Mouse (Mus musculus) gastrocnemius, postnatal 14 days (tissue): ENCODE results near the gene Clcn1. TPM values are rescaled to one million over a fixed set of nuclear protein-coding genes. Genes with fewer than 3 reads are reported as not detected.

Source experiments
- DNase-seq: peaks from one replicate; pipeline ENCODE4 v3.0.0; 2021; ENCODE audit warnings: mixed read lengths
- intact Hi-C: fragments of 180-260 bp; cut with DNase I; formaldehyde crosslinking; loops from one replicate; pipeline ENCODE4 v1.15.1; 2025; ENCODE audit warnings: low total_unique reads
- long read RNA-seq, 2 experiments: library from polyadenylated mRNA; stranded (forward); transcript quantifications; one replicate each; pipeline ENCODE4 v2.0.0; 2021
- total RNA-seq, 2 experiments: library from RNA; stranded (reverse); gene quantifications; 2 replicates each; pipeline ENCODE4 v1.2.3; 2021

The Clcn1 gene
- 10 to 100 TPM; 91.9 to 94.4 TPM for total RNA-seq
- long read RNA-seq, experiment 1, transcript Clcn1-201 (23 exons, 3,545 nt), result major isoform, 11 of 20 reads
- long read RNA-seq, experiment 1, partial matches to known transcripts, result 4 of 20 reads
- long read RNA-seq, experiment 1, other reads (novel, unspliced or antisense), result 2 of 20 reads
- long read RNA-seq, experiment 2, transcript Clcn1-201 (23 exons, 3,545 nt), result major isoform, 21 of 36 reads
- long read RNA-seq, experiment 2, partial matches to known transcripts, result 4 of 36 reads
- long read RNA-seq, experiment 2, other reads (novel, unspliced or antisense), result 5 of 36 reads

GRCm38 (mm10) chr6:42286448-42286847 is at the start of gene Clcn1:
Gene Clcn1 (plus strand): TSS chr6:42286685.
- DNase-seq, result peak; percentile 65
- intact Hi-C loops, result no loop called here

GRCm38 (mm10) chr6:42237276-42237805 is 49.1 kb upstream of the Clcn1 start:
- DNase-seq, result no peak

GRCm38 (mm10) chr6:42241311-42242045 is 45.0 kb upstream of the Clcn1 start:
- intact Hi-C loops, result no loop called here
- no peak for DNase-seq

More at GRCm38 (mm10) chr6:42237276-42237805, 49.1 kb upstream of the Clcn1 start:
- intact Hi-C loops, result no loop called here

GRCm38 (mm10) chr6:42245711-42246353 is 40.7 kb upstream of the Clcn1 start, which contains the start of gene Gstk1:
Gene Gstk1 (plus strand): TSS chr6:42245935.
- DNase-seq, result peak; percentile 75
- intact Hi-C loops, result no loop called here

- no peak for DNase-seq
- intact Hi-C loops, result no loop called here
These were observed 39.3 kb upstream of the Clcn1 start for GRCm38 (mm10) chr6:42247173-42247572.

- no peak for DNase-seq
- intact Hi-C loops, result no loop called here
These were observed 38.5 kb upstream of the Clcn1 start for GRCm38 (mm10) chr6:42247981-42248380.

GRCm38 (mm10) chr6:42251791-42252190 is 34.7 kb upstream of the Clcn1 start:
- DNase-seq, result no peak
- intact Hi-C loops, result no loop called here

GRCm38 (mm10) chr6:42253103-42253502 is 33.4 kb upstream of the Clcn1 start:
- DNase-seq, result no peak

GRCm38 (mm10) chr6:42257303-42257863 is 29.1 kb upstream of the Clcn1 start:
- intact Hi-C loops, result no loop called here
- DNase-seq, result peak; percentile 38

More at GRCm38 (mm10) chr6:42253103-42253502, 33.4 kb upstream of the Clcn1 start:
- intact Hi-C loops, result no loop called here

GRCm38 (mm10) chr6:42260430-42260829 is 26.1 kb upstream of the Clcn1 start:
- intact Hi-C loops, result loop anchor here (5.0 kb wide), 1 partner anchor 33 kb away; no protein-coding TSS in a partner anchor
- no peak for DNase-seq

GRCm38 (mm10) chr6:42261524-42262170 is 24.8 kb upstream of the Clcn1 start, which contains the start of gene Tmem139:
Gene Tmem139 (plus strand): TSS chr6:42261970.
- intact Hi-C loops, result loop anchor here (5.0 kb wide), 1 partner anchor 34 kb away; no protein-coding TSS in a partner anchor
- DNase-seq, result no peak

- DNase-seq, result peak; percentile 98
- intact Hi-C loops, result loop anchor here (5.0 kb wide), 1 partner anchor 37 kb away; no protein-coding TSS in a partner anchor
These were observed 21.7 kb upstream of the Clcn1 start, which contains the start of gene Casp2 for GRCm38 (mm10) chr6:42264626-42265312. Gene Casp2 (plus strand): TSS chr6:42264985.

GRCm38 (mm10) chr6:42265391-42266330 is 20.8 kb upstream of the Clcn1 start:
- DNase-seq, result no peak
- intact Hi-C loops, result no loop called here

GRCm38 (mm10) chr6:42270817-42271216 is 15.7 kb upstream of the Clcn1 start:
- intact Hi-C loops, result no loop called here
- DNase-seq, result no peak

GRCm38 (mm10) chr6:42276151-42276550 is 10.3 kb upstream of the Clcn1 start:
- intact Hi-C loops, result no loop called here
- DNase-seq, result no peak

- peak; percentile 21 for DNase-seq
These were observed 3.5 kb upstream of the Clcn1 start for GRCm38 (mm10) chr6:42282865-42283528.

GRCm38 (mm10) chr6:42287562-42287961 is 1.1 kb downstream of the Clcn1 start:
- intact Hi-C loops, result no loop called here

More at GRCm38 (mm10) chr6:42282865-42283528, 3.5 kb upstream of the Clcn1 start:
- intact Hi-C loops, result no loop called here

More at GRCm38 (mm10) chr6:42287562-42287961, 1.1 kb downstream of the Clcn1 start:
- DNase-seq, result no peak
